Mouse (Mus musculus) G1E (cell line): ENCODE results near the gene Tex21.

Source experiments
- CTCF ChIP-seq: IDR thresholded peaks from 2 replicates; pipeline ENCODE4 v1.5.1; 2012; ENCODE audit warnings: low read depth, low read length, inconsistent platforms, mixed read lengths
- GATA1 ChIP-seq: IDR thresholded peaks from 2 replicates; pipeline ENCODE4 v1.6.1; 2012; ENCODE audit warnings: borderline replicate concordance, low read length, inconsistent platforms, mixed read lengths
- TAL1 ChIP-seq: conservative IDR thresholded peaks from 2 replicates; pipeline ENCODE4 v1.6.1; 2012; ENCODE audit warnings: low read depth, low read length, inconsistent platforms, mixed read lengths

GRCm38 (mm10) chr12:76282532-76283173, 36.1 kb upstream of the Tex21 start:
- TF ChIP-seq CTCF (no peak), TAL1 (no peak), GATA1 (no peak)
